Mouse (Mus musculus): Measurements from ENCODE around the gene E030030I06Rik.
"Not testable (repeated sequence)": the region's sequence is repeated elsewhere in the genome, so short reads cannot be mapped to it uniquely, and the experiment has no call there.

DNA sequence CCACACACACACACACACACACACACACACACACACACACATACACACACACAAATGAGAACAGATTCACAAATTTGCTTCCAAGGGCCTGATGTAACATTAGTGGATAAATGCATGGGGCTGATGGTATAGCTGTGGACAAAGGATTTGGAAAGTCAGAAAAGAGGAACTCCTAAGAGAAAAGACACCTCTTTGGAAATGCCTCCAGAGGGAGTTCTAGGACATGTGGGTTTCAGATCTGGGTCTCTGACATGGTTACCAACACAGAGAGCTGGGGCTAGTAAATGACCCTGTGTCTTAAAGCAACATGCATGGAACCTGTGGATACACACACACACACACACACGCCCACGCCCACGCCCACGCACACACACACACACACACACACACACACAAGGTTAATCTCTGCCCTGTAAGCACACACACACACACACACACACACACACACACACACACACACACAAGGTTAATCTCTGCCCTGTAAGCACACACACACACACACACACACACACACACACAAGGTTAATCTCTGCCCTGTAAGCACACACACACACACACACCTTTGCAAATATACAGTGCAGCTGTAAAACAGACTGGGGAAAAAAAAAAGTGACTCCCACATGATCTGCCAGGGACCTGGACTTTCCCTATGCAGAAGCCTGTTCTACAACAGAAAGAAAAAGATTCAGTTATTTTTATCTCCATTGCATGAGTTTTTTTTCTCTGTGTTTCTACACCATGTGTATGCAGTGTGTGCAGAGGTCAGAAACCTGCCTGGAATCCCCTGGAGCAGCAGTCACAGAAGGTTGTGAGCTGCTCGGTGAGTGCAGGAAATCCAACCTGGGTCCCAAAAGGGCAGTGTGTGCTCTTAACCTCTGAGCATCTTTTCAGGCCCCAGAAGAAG is 23.6 kb upstream of the E030030I06Rik start:
- TF ChIP-seq CTCF (IDR thresholded peaks at IDR 0.05 in 2 of 3, conservative IDR thresholded peaks at IDR 0.05 in 1 of 3; ENCODE audit: control insufficient read depth in 1 of 3, insufficient read depth in 1 of 3, low read depth in 2 of 3, low read length in 3 of 3, poor library complexity in 1 of 3, severe bottlenecking in 1 of 3); EP300 (IDR thresholded peaks at IDR 0.05; ENCODE audit: low read depth in 1 of 2, low read length in 2 of 2); USF1 (IDR thresholded peaks at IDR 0.05; ENCODE audit: low read depth, low read length); NELFE (IDR thresholded peaks at IDR 0.05; ENCODE audit: low read depth, low read length); ZNF384 (IDR thresholded peaks at IDR 0.05; ENCODE audit: low read depth, low read length); MAFK (IDR thresholded peaks at IDR 0.05; ENCODE audit: borderline replicate concordance, low read depth, low read length); CHD1 (IDR thresholded peaks at IDR 0.05; ENCODE audit: low read depth, low read length); E2F4 (IDR thresholded peaks at IDR 0.05; ENCODE audit: borderline replicate concordance, low read depth, low read length); TAL1 (IDR thresholded peaks at IDR 0.05; ENCODE audit: low read length); ZC3H11A (IDR thresholded peaks at IDR 0.05; ENCODE audit: low read depth, low read length): not testable (repeated sequence)
